Mouse (Mus musculus) cerebellum, adult (tissue): Measurements from ENCODE around the gene Ipcef1.
"Not testable (repeated sequence)": the region's sequence is repeated elsewhere in the genome, so short reads cannot be mapped to it uniquely, and the experiment has no call there.

ENCODE experiments used
- ATAC-seq: cut with Nextera tagmentation; 2 replicates; pipeline ENCODE4 v1.9.2; 2017; ENCODE audit warnings: mild to moderate bottlenecking, moderate library complexity, mixed read lengths; ENCODE audit not compliant: insufficient number of reproducible peaks, low FRiP score, low TSS enrichment

Gene Ipcef1

DNA sequence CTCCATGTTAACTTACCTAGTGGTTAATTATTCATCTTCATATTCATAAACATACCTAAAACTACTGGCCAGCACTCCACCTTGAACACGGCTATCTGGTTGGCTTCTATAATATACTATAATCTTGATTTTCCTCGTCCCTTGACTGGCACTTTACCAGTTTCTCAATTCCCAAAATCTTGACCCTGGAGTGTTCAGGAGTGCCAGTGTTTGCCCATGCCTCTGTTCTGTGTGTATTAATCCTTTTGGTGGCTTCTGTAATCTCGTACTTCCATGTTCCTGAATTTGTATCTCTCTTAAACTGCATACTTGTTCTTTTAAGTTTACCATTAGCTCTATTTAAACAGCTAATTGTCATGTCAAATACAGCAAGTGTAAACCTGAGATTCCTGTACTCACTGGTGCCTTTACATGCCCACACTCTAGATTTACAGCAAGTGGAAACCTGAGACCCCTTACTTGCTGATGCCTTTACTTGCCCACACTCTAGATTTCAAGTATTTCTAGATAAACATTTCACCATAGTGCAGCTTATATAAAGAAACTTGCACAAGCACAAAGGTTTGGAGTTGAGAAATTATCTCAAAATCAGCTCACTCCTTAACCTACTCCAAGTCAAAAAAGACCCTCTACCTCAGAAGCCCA is 155.5 kb downstream of the Ipcef1 start:
- ATAC-seq = no peak

DNA sequence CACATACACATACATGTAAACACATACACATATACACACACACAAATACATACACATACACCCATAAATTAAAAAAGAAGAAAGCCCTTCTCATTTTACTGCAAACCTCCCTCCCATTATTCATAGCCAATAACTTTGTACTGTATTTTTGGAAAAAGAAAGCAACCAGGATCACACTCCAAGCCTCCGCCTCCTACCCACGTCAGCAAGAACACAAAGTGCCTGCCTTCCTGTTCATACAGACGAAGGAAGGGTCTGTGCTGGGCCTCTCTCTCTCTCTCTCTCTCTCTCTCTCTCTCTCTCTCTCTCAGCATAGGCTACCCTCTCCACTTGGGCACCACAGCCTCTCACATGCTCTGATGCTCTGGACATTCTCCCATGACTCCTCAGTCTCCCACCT is 156.5 kb downstream of the Ipcef1 start:
- ATAC-seq = no peak

DNA sequence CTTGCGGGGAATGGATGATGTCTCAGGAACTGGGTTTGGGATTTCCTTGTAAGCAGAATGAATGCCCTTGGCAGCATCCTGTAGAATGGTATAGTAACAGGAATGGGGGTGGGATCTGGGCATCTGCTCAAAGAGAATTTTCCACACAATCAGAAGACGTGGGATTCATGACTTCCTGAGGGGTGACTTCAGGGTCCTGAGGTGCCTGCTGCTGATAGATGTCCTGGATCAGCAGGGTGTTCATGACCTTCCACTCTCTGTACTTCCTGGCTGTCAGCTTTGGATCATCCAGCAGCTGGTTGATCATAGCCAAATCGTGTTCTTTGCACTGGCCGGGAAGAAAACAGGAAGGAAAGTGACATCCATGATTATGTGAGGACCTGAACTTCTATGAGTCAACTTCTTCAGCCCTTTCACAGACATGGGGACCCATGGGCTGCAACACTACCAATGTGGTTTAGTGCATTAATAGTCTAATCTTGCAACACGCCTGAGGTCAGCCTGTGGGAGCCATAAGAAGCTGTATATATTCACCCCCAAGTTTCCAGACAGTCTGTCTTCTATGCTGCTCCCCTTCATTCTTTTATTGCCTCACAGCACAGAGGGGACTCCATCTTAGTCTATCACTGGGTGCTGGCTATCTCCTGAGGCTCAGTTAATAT is 161.8 kb downstream of the Ipcef1 start:
- ATAC-seq = no peak

DNA sequence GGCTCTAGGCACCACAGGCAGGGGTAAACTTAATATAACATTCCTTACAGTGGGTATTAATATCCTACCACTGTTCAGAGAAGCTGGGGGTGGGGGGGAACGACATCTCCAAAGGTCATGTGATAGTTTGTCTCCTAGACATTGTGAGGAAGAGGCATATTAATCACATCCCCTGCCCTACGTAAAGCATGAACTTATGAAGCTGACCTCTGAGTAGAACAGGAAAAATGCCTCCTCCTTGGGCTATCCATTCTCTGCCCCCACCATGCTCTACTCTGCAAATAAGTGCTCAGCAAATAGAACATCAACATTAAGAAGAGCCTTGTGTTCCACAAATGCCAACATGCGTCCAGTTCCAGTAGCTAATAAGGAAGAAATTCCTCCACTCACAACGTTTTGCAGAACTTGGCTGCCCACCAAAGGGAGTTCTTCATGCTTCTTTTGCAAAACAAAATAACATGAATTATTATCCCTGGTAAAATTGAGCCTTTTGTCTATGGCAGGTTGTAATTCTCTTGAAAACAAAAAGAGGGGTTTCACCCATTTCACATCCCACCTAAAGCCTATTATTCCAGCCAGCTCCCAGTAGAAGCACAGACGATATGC is 162.5 kb downstream of the Ipcef1 start:
- no peak for ATAC-seq

DNA sequence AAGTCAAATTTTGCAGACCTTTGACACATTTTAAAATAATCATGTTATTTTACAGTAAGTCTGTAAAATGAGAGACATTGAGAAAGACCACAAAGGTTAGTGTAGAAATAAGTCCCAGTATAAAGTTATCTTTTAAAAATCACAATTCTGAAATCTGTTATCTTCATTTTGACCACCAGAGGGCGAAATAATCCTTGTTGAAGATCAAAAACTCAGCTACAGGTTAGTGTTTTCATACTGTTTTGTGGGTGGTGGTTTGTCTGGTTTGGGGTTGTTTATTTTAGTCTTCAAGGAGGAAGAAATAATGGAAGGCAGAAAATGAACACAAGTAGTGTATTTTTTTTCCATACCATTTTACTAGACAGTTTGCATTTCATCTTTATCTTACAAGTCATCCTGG is 166.8 kb downstream of the Ipcef1 start:
- no peak for ATAC-seq

DNA sequence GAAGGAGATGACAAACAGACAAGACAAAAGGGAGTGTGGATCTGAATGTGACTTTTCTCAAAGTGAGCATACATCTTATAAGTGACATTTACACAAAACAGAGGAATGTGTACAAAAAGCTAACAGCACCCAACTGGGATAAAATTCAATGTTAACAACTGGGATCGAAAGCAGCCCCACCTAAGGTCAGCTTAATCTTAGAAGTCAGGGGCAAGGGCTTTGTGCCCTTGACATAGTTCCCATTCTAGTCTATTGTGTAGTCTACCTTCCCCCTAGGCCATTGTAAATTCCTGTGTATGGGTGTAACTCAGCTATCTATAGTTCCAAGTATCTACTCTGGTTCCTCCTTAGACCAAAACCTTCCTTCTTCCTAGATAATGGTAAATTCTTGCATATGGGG is 170.2 kb downstream of the Ipcef1 start:
- ATAC-seq = not testable (repeated sequence)

DNA sequence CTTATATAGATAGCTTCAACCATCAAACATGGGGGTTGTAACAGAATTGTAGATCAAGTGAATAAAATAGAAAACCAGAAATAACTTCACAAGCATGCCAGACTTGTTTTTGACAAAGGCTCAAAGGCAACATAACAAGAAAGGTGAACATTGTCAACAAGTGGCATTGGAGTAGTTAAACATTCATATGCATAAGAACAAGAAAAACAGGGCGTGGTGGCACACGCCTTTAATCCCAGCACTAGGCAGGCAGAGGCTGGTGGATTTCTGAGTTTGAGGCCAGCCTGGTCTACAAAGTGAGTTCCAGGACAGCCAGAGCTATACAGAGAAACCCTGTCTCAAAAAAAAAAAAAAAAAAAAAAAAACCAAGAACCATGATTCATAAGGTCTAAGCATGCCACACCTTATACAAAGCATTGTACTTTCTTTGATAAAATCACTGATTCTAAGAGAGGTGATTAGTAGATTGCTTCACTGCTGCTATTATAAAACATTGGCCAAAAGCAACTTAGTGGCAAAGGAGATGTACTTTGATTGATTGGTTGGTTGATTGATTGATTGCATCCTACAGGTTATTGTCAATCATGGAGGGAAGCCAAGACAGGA is 173.9 kb downstream of the Ipcef1 start:
- ATAC-seq = no peak

DNA sequence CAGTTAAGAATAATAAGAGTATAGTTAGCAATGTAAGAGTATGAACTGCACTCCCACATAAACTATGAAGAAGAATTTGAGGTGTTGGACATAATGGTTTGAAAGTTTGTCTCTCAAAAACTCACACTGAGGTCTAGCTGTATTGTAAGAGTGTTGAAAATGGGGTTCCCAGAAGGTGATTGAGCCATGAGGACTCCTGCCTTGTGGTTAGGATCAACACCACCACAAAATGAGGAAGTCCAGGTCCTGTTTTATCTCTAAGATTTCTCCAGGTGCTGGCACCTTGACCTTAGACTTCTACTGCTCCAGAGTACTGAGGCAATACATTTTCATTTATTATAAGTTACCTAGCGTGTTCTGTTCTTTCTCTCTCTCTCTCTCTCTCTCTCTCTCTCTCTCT is 178.4 kb downstream of the Ipcef1 start:
- ATAC-seq = no peak

DNA sequence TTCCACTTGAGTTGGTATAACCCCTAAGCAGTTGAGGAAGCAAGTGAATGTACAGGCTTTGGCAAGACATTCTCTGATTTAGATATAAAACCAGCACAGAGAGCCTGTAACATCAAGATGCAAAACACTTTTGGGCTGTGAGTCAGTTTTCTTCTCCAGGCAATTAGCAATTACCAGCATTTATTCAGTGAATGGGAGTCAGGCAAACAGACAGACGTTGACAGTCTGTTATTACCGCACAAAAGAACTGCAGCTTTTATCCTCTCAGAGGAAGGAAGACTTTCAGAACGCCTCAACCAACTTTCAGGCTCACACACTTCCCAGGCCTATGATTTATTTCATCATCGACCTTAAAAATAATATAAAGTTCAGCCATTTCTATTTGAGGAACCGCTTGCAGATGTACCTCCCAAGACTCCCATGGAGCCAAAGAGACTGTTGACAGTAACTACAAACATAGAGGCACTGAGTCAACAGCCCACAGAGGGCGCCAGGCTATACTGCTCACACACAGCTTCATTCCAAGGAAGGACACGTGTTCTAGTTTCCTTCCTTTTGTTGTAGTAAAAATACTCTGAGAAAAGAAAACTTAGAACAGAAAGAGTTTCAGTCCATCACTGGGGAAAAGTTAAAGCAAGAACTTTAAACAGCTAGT is 180.7 kb downstream of the Ipcef1 start:
- ATAC-seq = no peak

DNA sequence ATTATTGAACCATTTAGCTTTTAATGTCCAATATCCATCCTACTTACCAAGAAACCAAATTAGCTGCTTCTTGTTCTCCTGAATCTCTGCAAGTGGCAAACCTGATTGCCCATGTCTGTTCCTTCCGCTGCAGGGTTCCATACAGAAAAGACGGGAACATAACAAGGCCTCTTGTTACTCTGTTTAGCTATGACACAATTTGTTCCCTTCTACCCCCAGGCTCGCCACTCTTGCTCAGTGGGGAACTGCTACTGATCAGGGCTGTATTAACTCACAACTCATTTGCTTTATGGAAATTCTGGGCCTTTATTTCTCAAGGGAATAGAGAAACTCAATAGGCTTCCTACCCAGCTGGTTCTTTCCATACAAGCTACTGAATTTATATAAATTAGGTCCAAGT is 196.5 kb downstream of the Ipcef1 start:
- no peak for ATAC-seq

DNA sequence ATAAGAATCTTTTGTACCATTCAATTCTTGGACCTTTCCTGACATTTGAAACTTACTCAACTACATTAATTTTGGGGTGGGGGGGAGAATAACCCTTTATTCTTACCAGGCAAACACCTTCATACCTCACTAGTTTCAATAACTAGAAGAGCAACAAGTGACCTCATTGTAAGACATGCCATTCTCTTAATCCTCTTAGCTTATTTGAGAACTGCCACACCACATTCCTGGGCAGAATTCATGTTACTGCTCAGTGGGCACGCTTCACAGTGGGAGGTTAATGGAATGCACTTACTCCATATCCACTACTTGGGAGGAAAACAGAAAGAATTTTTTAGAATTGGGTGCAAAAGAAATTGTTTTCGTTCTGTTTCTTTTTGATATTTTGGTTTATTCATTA is 203.4 kb downstream of the Ipcef1 start:
- no peak for ATAC-seq

DNA sequence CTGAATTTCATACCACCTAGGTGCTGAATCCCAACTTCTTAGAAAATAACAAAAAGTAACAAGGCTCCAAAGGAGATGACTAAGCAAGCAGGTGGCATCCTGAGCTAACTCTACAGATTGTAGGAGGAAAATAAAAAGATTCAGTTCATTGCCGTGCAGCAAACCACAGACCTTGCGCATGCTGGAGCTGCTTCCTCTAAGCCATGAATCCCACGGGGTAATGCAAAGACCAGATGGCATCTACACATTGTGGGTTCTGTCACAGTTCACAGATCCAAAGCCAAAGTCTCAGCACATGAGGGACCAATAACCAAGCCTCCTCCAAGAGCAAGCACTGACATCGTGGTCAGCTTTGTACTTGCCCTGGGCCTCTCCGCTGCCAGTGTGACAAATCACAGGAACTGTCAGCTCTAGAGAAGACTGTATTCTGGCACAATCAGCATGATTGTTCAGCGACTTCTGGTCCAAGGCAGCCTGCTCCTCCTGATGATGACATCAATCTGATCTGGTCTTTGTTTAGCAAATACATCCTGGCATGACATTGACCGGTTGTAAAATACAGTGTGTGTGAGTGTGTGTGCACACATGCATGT is 204.0 kb downstream of the Ipcef1 start:
- no peak for ATAC-seq

DNA sequence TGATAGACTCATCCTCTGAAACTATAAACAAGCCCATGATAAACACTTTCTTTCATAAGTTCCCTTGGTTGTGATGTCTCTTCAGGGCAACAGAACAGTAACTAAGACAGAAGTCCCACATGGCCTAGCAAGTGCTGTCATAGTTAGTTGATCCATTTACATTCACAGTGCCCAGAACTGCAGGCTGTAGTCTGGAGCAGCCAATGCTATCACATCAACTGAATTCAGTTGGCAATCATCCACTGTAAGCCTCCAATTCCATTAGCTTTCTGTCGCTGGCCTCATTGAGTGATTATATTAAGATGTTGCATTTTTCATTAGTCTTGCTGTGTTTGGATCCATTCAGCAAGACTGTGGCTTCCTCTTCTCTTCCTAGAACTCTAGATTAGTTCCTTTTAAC is 206.0 kb downstream of the Ipcef1 start:
- ATAC-seq = no peak

DNA sequence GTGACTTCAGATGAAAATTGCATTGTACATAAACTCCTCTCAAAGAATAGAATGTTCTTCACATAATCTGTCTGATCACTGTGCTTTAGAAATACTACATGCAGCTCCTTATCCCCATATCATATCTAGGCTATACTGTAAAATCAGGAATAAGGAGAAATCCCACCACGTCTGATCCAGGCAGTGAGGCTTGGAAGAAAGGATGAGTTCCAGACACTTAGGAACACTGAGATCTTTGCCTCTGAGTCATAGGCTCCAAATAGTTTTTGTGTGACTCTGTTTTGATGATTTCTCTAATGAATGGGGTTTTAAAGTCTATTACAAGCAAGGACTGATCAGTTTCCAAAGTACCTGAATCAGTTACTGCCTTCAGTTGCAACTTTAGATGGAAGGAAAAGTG is 210.1 kb downstream of the Ipcef1 start:
- no peak for ATAC-seq
